Mouse (Mus musculus) liver, adult 2 months (tissue): ENCODE results near the gene Kif20b. TPM values are rescaled to one million over a fixed set of nuclear protein-coding genes. Genes with fewer than 3 reads are reported as not detected.
A peak's percentile ranks its signal among the peaks of the same experiment; 100 is the strongest.

Source experiments
- DNase-seq: peaks from one replicate; pipeline ENCODE4 v3.0.0-alpha.2; 2011; ENCODE audit warnings: low read depth, low spot score; ENCODE audit errors: extremely low read depth
- H3K27ac ChIP-seq: fragments of 200-500 bp; replicated peaks from 2 replicates; pipeline ENCODE4 v1.5.1; 2012; ENCODE audit warnings: low read depth, mild to moderate bottlenecking, control low read depth, inconsistent platforms, low read length; ENCODE audit not compliant: insufficient read depth
- H3K27me3 ChIP-seq: fragments of 200-500 bp; 2 replicates; pipeline ENCODE4 v1.6.1; 2012; ENCODE audit warnings: mild to moderate bottlenecking, moderate library complexity, low read length, inconsistent platforms; ENCODE audit not compliant: control insufficient read depth, insufficient read depth
- H3K36me3 ChIP-seq: fragments of 200-500 bp; 2 replicates; pipeline ENCODE4 v1.6.1; 2012; ENCODE audit warnings: low read length, inconsistent platforms; ENCODE audit not compliant: control insufficient read depth, insufficient read depth
- H3K4me1 ChIP-seq: fragments of 200-500 bp; 2 replicates; pipeline ENCODE4 v1.6.1; 2011; ENCODE audit warnings: low read length; ENCODE audit not compliant: control insufficient read depth, insufficient read depth
- H3K4me3 ChIP-seq: fragments of 200-500 bp; 2 replicates; pipeline ENCODE4 v1.5.1; 2011; ENCODE audit warnings: low read depth, mild to moderate bottlenecking, control low read depth, low read length, moderate library complexity; ENCODE audit not compliant: insufficient read depth
- H3K79me2 ChIP-seq: fragments of 200-500 bp; 2 replicates; pipeline ENCODE4 v1.6.1; 2012; ENCODE audit warnings: inconsistent platforms, mild to moderate bottlenecking, low read length, moderate library complexity; ENCODE audit not compliant: control insufficient read depth, insufficient read depth
- H3K9ac ChIP-seq: fragments of 200-500 bp; 2 replicates; pipeline ENCODE4 v1.6.1; 2012; ENCODE audit warnings: low read depth, mild to moderate bottlenecking, control low read depth, inconsistent platforms, low read length
- CTCF ChIP-seq: fragments of 200-500 bp; IDR thresholded peaks from 2 replicates; pipeline ENCODE4 v1.5.1; 2011; ENCODE audit warnings: low read depth, low read length, control low read depth
- POLR2A ChIP-seq: fragments of 200-500 bp; IDR thresholded peaks from 2 replicates; pipeline ENCODE4 v1.6.1; 2011; ENCODE audit warnings: low read length, control low read depth; ENCODE audit not compliant: insufficient read depth; ENCODE audit errors: extremely low read depth
- WGBS: fragments of 180-500 bp; shearing (Covaris S2); methylation state at CpG from one replicate; pipeline ENCODE4 v1.1.7; 2018; 5-methylcytosine and 5-hydroxymethylcytosine counted together
- polyA plus RNA-seq: library from polyadenylated mRNA; depleted of rRNA; stranded (reverse); fragments of >200 nt; gene quantifications from 2 replicates; pipeline ENCODE4 v1.2.3, GENCODE M21; 2012
- total RNA-seq: library from RNA; depleted of rRNA; stranded (reverse); fragments of >200 nt; gene quantifications from 2 replicates; pipeline ENCODE4 v1.2.3, GENCODE M21; 2014

The Kif20b gene
- total and polyA plus RNA-seq, 2 experiments = 0.65 TPM; not detected in 1

DNA sequence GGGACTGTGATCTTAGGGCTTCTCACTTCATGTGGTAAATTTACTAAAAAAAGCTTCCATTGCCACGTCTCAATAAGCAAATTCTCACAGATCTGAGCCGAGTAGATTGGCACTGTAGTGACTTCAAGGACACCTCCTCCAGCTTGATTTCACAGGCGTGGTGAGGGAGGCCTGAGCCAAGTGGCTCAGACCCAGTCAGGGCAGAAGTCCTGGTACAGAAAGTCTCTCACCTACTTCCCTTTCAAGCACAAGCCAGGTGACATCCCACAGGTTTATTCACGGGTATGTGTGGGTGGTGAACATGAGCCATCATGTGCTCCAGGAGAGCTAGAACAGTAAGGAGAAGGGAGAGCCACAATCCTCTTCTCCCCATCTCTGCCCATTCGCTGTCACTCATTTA, 41.0 kb upstream of the Kif20b start:
- TF ChIP-seq CTCF (no peak), POLR2A (no peak)
- Histone ChIP-seq H3K27me3 (no peaks in the 10 kb centered on the region), H3K9ac (0 out of 2 replicates have a peak overlapping the region, but pooled peaks have one; percentile 17), H3K36me3 (no peaks in the 10 kb centered on the region), H3K4me1 (peaks cover 24% of the 10 kb centered on the region), H3K79me2 (no peaks in the 10 kb centered on the region; the same call in 1 of the 2 replicates), H3K4me3 (no peak overlapping the region), H3K27ac (0 out of 2 replicates have a peak overlapping the region, but pooled peaks have one; percentile 37)
- DNase-seq = peak; percentile 88
- 35% methylated on average over 5 of the region's 5 CpGs for WGBS

DNA sequence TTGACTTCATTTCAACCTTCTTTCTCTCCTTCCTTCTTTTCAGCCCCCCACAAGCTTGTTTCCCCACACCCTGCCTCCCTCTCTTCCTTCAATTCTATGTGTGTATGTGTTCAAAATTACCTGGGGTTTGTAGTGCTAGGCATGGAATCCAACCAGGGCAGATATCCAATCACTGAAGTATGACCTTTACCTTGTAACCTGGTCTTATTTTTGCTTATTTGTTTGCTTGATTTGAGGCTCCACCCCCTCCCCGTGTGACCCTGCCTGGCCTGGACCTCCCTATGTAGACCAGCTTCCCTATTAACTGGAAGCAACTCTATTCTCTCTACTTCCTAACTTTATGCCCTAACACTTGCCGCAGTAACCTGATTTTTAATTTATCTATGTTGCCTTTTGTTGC, 39.7 kb upstream of the Kif20b start:
- Histone ChIP-seq H3K4me3 (no peak overlapping the region), H3K27me3 (no peaks in the 10 kb centered on the region), H3K27ac (peak overlapping the region; percentile 48; the same call in 1 of the 2 replicates), H3K36me3 (no peaks in the 10 kb centered on the region), H3K79me2 (no peaks in the 10 kb centered on the region; the same call in 1 of the 2 replicates), H3K9ac (no peak overlapping the region), H3K4me1 (peaks cover 24% of the 10 kb centered on the region)
- 49% methylated on average over 2 of the region's 2 CpGs for WGBS
- TF ChIP-seq POLR2A (no peak), CTCF (no peak)
- DNase-seq = peak; percentile 82

DNA sequence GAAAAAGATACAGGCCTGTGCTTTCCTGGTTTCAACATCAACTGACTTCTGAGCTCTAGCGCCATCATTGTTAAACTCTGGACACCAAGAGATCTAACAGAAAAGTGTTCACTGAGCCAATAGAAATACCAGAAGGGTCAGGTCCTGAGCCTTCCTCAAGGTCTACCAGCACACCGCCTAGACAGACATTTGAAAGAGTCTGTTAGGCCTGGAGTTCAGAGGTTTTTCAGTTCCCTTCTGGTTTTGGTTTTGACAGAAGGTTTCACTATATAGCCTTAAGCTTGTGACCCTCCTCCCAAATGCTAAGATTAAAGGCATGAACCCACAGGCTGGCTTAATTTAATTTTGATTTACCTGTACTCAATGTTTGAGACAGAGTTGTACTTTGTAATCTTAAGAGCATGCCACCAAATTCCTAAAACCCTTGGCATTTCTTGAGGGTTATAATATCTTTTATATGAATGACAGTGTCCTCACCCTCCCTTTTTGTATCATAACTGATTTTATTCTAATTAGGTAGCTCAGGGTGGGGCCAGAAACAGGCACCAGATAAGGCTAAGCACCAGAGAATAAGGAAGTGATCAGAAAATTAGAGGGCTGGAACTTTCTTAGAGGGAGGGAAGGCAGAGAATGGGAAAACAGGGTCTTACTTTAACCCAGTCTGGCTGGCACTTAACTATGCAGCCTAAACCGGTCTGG, 38.5 kb upstream of the Kif20b start:
- no peaks in the 10 kb centered on the region for H3K36me3 ChIP-seq
- no peak for DNase-seq
- H3K4me3 ChIP-seq = no peak overlapping the region
- 89% methylated on average over 3 of the region's 3 CpGs for WGBS
- no peaks in the 10 kb centered on the region; the same call in 1 of the 2 replicates for H3K79me2 ChIP-seq
- TF ChIP-seq POLR2A (no peak), CTCF (no peak)
- no peaks in the 10 kb centered on the region for H3K27me3 ChIP-seq
- peaks cover 24% of the 10 kb centered on the region for H3K4me1 ChIP-seq
- no peak overlapping the region for H3K27ac ChIP-seq
- no peak overlapping the region for H3K9ac ChIP-seq

DNA sequence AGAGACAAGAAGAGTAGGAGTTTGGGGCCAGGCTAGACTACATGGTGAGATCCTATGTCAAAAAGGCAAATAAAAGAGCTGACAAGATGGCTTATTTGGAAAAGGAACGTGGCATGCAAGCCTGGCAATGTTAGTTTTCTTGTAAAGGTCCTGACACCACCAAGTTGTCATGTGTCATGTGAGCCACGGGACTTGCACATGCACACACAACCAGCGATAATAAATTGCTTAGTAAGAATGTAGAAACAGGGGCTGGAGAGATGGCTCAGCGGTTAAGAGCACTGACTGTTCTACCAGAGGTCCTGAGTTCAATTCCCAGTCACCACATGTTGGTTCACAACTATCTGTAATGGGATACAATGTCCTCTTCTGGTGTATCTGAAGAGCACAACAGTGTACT, 35.8 kb upstream of the Kif20b start:
- H3K4me3 ChIP-seq = no peak overlapping the region
- H3K27ac ChIP-seq = no peak overlapping the region
- DNase-seq = no peak
- H3K4me1 ChIP-seq = peaks cover 11% of the 10 kb centered on the region
- no peak for TF ChIP-seq CTCF
- no peak for TF ChIP-seq POLR2A
- H3K36me3 ChIP-seq = no peaks in the 10 kb centered on the region
- 84% methylated on average over 4 of the region's 4 CpGs for WGBS
- H3K9ac ChIP-seq = no peak overlapping the region
- no peaks in the 10 kb centered on the region for H3K79me2 ChIP-seq
- no peaks in the 10 kb centered on the region for H3K27me3 ChIP-seq

DNA sequence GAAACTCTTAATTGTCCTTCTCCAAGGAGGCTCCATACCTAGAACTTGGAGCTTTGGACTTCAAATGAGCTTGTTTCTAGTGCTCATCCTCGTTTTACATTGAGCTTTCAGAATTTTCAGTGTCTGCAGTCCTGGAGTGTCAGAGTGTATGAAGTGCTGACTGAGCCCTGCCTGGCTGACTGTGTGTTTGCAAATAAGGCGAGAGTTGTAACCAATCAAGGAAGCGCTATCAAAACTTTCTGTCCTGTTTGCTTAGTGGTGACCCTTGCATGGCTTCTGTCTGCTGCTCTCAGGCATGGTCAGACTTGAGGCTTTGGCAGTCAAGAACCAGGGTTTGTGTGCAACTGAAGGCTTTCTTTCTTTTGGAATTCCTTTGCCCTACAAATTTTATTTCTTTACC, 31.2 kb upstream of the Kif20b start:
- no peak overlapping the region for H3K9ac ChIP-seq
- H3K27ac ChIP-seq = no peak overlapping the region
- no peaks in the 10 kb centered on the region for H3K4me1 ChIP-seq
- H3K27me3 ChIP-seq = no peaks in the 10 kb centered on the region
- H3K36me3 ChIP-seq = no peaks in the 10 kb centered on the region
- H3K79me2 ChIP-seq = no peaks in the 10 kb centered on the region
- 31% methylated on average over 3 of the region's 3 CpGs for WGBS
- TF ChIP-seq POLR2A (no peak), CTCF (no peak)
- DNase-seq = no peak
- H3K4me3 ChIP-seq = no peak overlapping the region

DNA sequence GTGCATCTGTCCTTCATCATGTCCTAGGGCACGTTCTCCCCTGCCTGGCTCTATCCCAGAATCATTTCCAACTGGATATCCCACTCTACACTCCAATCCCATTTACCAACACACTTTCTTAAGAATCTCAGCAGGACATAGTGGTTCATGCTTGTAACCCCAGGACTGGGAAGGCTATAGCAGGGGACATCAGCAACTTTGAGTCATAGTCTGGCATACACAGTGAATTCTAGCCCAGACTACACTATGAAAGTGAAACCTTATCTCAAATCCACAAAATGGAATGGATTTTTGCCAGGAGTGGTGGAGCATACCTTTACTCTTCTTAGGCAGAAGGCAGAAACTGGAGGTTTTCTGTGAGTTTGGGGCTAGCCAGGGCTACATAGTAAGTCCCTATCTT, 30.6 kb upstream of the Kif20b start:
- DNase-seq = no peak
- TF ChIP-seq POLR2A (no peak), CTCF (no peak)
- H3K27me3 ChIP-seq = no peaks in the 10 kb centered on the region
- 75% methylated on average over 1 of the region's 1 CpGs for WGBS
- H3K4me3 ChIP-seq = no peak overlapping the region
- no peak overlapping the region for H3K9ac ChIP-seq
- H3K36me3 ChIP-seq = no peaks in the 10 kb centered on the region
- no peaks in the 10 kb centered on the region for H3K4me1 ChIP-seq
- H3K27ac ChIP-seq = no peak overlapping the region
- no peaks in the 10 kb centered on the region for H3K79me2 ChIP-seq
